Mouse (Mus musculus) MEL (cell line): Measurements from ENCODE around the gene Opalin.

Source experiments
- CTCF ChIP-seq, 3 experiments: IDR thresholded peaks in 2 of 3; conservative IDR thresholded peaks in 1 of 3; 2 replicates each; pipeline ENCODE4 v1.5.1; 2011 to 2012; ENCODE audit warnings: low read length in 3 of 3, low read depth in 2 of 3, mild to moderate bottlenecking in 2 of 3, improper control_type of control experiment in 1 of 3, inconsistent platforms in 1 of 3, mixed read lengths in 1 of 3, moderate library complexity in 1 of 3; ENCODE audit not compliant: control insufficient read depth in 1 of 3, insufficient read depth in 1 of 3, poor library complexity in 1 of 3, severe bottlenecking in 1 of 3
- E2F4 ChIP-seq: IDR thresholded peaks from 2 replicates; pipeline ENCODE4 v1.6.1; 2011; ENCODE audit warnings: low read depth, low read length, improper control_type of control experiment, borderline replicate concordance
- GABPA ChIP-seq: IDR thresholded peaks from 2 replicates; pipeline ENCODE4 v1.6.1; 2012; ENCODE audit warnings: low read depth, mild to moderate bottlenecking, inconsistent platforms, low read length, improper control_type of control experiment, moderate library complexity
- MAFK ChIP-seq: IDR thresholded peaks from 2 replicates; pipeline ENCODE4 v1.6.1; 2011; ENCODE audit warnings: low read depth, mild to moderate bottlenecking, low read length, improper control_type of control experiment, borderline replicate concordance
- MAX ChIP-seq: IDR thresholded peaks from 2 replicates; pipeline ENCODE4 v1.6.1; 2011; ENCODE audit warnings: low read length, improper control_type of control experiment
- POLR2A ChIP-seq, 2 experiments: IDR thresholded peaks; 2 replicates each; pipeline ENCODE4 v1.6.1; 2011 to 2012; ENCODE audit warnings: low read length in 2 of 2, mild to moderate bottlenecking in 2 of 2, control low read depth in 1 of 2, improper control_type of control experiment in 1 of 2, low read depth in 1 of 2, moderate library complexity in 1 of 2; ENCODE audit not compliant: control insufficient read depth in 1 of 2, insufficient read depth in 1 of 2, poor library complexity in 1 of 2
- USF1 ChIP-seq: IDR thresholded peaks from 2 replicates; pipeline ENCODE4 v1.6.1; 2014; ENCODE audit warnings: low read depth, mild to moderate bottlenecking, inconsistent platforms, low read length, improper control_type of control experiment, moderate library complexity
- ZKSCAN1 ChIP-seq: IDR thresholded peaks from 2 replicates; pipeline ENCODE4 v1.6.1; 2012; ENCODE audit warnings: low read depth, mild to moderate bottlenecking, inconsistent platforms, low read length, improper control_type of control experiment, moderate library complexity

DNA sequence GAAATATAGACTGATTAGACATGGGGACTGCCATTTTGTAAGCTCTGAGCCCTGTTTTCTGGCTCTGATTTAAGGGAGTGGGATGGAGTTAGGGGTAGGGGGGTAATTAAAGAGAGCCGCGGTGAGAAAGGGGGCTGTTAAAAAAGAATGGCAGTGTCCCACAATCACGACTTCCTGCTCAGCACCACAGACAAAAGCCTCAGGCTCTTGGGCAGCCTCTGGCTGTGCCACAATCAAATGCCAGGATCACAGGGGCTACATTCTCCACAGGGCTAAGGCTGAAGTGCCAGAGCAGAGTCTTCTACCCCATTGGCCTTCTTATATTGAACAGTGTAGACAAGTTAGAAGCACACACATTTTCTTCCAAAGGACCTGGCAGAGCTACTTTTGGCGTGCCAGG lies 11.0 kb upstream of the Opalin start:
- TF ChIP-seq ZKSCAN1 (no peak), MAX (no peak), POLR2A (IDR thresholded peaks at IDR 0.05; ENCODE audit: control insufficient read depth in 1 of 2, insufficient read depth in 1 of 2, low read depth in 1 of 2, low read length in 2 of 2, poor library complexity in 1 of 2) (no peak), MAFK (no peak), CTCF (IDR thresholded peaks at IDR 0.05 in 2 of 3, conservative IDR thresholded peaks at IDR 0.05 in 1 of 3; ENCODE audit: control insufficient read depth in 1 of 3, insufficient read depth in 1 of 3, low read depth in 2 of 3, low read length in 3 of 3, poor library complexity in 1 of 3, severe bottlenecking in 1 of 3) (no peak), GABPA (no peak), E2F4 (no peak), USF1 (no peak)
